Mouse (Mus musculus) cerebellum, postnatal 4 days (tissue): ENCODE data around the gene Lgals1.

Experiments used
- DNase-seq, 2 experiments: peaks; one replicate each; pipeline ENCODE4 v3.0.0; 2022; ENCODE audit warnings: low spot score in 2 of 2, mixed read lengths in 1 of 2

Lgals1 gene

DNA sequence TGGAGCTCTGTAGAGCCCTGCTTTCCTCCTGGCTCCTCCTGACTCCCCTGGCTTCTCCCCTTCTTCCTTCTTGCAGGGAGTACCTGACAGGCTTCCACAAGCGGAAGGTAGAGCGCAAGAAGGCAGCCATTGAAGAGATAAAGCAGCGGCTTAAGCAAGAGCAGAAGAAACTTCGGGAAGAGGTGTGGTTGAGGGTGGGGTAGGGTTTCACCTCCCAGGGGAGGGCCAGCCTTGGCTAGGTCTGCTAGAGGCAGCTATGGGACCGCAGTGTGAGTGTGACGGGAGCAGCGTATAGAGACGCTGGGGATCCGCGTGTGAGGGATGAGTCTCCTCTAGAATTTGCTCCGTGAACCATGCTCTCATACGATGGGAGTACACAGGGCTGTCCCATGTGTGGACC is 9.9 kb downstream of the Lgals1 start:
- no peak for DNase-seq

- DNase-seq: no peak
These were observed 10.8 kb downstream of the Lgals1 start for GRCm38 (mm10) chr15:78937311-78937710.

GRCm38 (mm10) chr15:78937963-78938362 is 11.4 kb downstream of the Lgals1 start:
- no peak for DNase-seq

DNA sequence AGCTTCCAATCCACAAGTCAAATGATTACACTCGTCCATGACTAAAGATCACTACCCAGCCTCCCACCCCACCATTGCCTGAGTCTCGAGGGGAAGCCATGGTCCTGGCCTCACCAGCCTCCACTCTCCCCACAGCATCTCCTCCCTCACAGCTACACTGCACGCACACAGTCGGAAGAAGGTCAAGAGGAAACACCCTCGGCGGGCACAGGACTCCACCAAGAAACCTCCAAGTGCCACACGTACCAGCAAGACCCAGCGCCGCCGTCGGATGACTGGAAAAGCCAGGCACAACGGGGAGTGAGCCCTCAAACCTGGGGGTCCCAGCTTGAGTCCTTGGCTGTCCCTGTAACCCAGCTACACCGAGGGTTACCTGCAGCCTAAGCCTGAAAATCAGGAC is 13.8 kb downstream of the Lgals1 start:
- DNase-seq: no peak

- peak; percentile 81 to 86 for DNase-seq
These were observed 16.1 kb downstream of the Lgals1 start for GRCm38 (mm10) chr15:78942663-78943062.

DNA sequence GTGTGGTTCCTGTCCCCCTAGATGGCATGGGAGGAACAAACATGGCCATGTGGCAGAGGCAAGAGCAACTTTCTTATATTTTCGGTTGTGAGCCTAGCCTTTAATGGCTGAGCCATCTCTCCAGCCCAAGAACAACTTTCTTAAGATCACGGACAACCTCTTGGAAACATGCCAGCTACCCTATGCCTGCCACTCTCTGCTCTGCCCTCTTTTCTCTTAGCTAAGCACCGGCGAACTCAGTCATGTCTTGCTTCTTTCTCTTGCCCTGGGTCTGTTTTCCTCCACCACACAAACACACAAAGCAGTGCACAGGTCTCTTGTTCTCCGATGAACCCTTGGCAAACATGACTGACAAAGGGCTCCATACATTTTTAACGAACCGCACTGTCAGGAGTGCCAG is 19.7 kb downstream of the Lgals1 start:
- no peak for DNase-seq

DNA sequence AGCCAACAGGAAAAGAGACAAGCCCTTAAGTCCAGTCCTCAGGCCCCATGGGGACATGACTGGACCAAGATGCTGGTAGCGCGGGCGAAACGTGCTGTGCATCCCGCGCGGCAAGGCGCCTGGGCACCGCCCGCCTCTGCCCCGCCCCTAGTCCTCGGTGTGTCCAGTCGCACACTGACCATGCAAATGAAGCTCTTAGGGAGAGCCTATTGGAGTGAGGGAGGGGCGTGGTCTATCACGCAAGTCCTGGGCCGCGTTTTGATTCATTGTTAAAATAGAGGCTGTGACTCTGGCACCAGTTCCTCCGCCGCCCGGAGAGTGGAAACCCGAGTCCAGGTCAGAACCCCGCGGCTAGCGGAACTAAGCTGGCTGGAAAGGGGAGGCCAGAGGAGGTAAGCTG is 21.1 kb downstream of the Lgals1 start, which contains the start of gene Triobp:
Gene Triobp, plus strand, starts transcription at position 68 of the 400 bp plus-strand sequence.
- peak; percentile 60 to 80 for DNase-seq

DNA sequence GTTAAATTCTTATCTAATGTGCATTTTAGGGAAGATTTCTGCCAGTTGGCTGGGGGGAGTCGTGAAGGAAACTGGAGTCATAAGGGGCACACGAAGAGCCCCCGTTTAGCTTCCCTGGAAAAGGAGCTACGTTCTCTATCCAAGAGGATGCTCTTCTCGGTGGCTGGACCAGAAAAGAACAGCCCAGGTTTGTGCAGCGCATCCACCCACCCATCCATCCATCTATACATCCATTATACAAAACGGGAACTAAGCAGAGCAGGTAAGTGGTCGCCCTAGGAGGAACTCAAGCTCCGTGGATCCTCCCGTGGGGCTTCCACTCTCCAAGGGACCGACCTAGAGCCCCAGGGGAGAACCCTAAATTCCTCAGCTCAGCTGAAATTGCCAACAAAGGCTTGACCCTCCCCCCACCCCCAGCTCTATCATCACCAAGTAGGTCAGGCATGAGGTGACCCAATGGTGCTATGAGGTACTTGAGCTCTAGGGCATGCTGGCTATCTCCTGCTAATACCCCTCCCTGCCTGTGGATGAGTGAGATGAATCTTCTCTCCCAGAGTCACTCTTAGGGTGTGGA is 21.7 kb downstream of the Lgals1 start:
- no peak for DNase-seq

- peak in 1 of 2 experiments; percentile 17 for DNase-seq
These were observed 22.4 kb downstream of the Lgals1 start for GRCm38 (mm10) chr15:78948883-78949282.

GRCm38 (mm10) chr15:78955663-78956062 is 29.1 kb downstream of the Lgals1 start:
- DNase-seq: no peak

GRCm38 (mm10) chr15:78956351-78956750 is 29.8 kb downstream of the Lgals1 start:
- no peak for DNase-seq

GRCm38 (mm10) chr15:78957021-78957420 is 30.5 kb downstream of the Lgals1 start:
- DNase-seq: no peak

GRCm38 (mm10) chr15:78959537-78959936 is 33.0 kb downstream of the Lgals1 start:
- DNase-seq: no peak

GRCm38 (mm10) chr15:78960088-78960487 is 33.6 kb downstream of the Lgals1 start:
- no peak for DNase-seq

- peak in 1 of 2 experiments; percentile 74 for DNase-seq
These were observed 36.4 kb downstream of the Lgals1 start for GRCm38 (mm10) chr15:78962885-78963284.

GRCm38 (mm10) chr15:78971626-78972025 is 45.1 kb downstream of the Lgals1 start:
- no peak for DNase-seq

DNA sequence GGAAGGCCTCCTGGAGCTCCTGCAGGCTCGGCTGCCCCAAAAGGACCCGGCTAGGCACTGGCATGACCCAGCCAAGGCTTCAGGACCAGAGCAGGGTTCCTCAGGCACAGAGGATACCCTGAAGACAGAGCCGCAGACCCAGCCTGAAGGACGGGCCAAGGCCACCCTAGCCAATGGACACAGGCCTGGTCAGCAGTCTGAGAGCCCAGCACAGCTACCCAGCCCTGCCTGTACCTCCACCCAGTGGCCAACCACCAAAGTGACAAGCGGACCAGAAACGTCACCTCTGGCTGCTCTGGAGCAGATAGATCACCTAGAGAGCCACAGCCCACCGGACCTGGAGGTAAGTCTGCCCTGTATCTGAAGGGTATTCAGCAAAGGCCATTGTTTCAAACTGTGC is 47.4 kb downstream of the Lgals1 start:
- no peak for DNase-seq

DNA sequence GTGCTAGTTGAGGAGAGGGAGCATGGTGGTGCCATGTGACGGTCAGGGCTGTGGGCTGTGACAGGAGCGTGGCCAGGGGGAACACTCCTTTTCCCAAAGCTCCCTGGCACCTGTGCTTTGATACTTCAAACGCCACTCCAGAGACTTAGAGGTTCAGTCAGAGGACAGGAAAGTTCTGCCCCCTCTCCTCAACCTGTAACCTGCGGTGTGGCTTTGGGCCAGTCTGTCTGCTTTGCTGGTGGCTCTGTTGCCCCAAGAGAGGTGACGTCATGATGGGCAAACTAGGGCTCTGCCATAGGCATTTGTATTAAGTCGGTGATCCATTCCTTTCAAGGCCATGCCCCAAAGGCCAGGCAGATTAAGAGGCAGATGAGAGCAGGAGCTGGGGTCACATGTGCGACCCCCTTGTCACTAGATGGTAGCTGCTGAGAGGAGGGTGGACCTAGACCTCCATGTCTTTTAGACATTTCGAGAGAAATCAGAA is 51.2 kb downstream of the Lgals1 start:
- no peak for DNase-seq

- DNase-seq: no peak
These were observed 52.4 kb downstream of the Lgals1 start for GRCm38 (mm10) chr15:78978875-78979274.
